Mouse (Mus musculus) kidney, embryonic 16.5 days (tissue): ENCODE measurements at regions not wholly inside any gene's neighbourhood (a gene's known extent, or its start where the extent isn't known, plus 50 kb on each side); places are given as distances from the start of the nearest gene placed in this dataset.

Experiments
- ATAC-seq: fragments of 200-750 bp; cut with Nextera tagmentation; 2 replicates; pipeline ENCODE4 v1.8.0; 2017; ENCODE audit warnings: moderate TSS enrichment; ENCODE audit not compliant: low FRiP score, low TSS enrichment
- H3K27ac ChIP-seq: fragments of 300-500 bp; sonication (generic); 2 replicates; pipeline ENCODE4 v1.5.1; 2014; ENCODE audit warnings: low read length
- H3K27me3 ChIP-seq: fragments of 300-500 bp; sonication (generic); 2 replicates; pipeline ENCODE4 v1.6.1; 2014; ENCODE audit warnings: low read length, control low read depth, mixed read lengths; ENCODE audit not compliant: insufficient read depth
- H3K36me3 ChIP-seq: fragments of 300-500 bp; sonication (generic); 2 replicates; pipeline ENCODE4 v1.6.1; 2014; ENCODE audit warnings: low read length, control low read depth, mixed read lengths; ENCODE audit not compliant: insufficient read depth
- H3K4me1 ChIP-seq: fragments of 300-500 bp; sonication (generic); 2 replicates; pipeline ENCODE4 v1.6.1; 2014; ENCODE audit warnings: low read length, control low read depth, mixed read lengths; ENCODE audit not compliant: insufficient read depth
- H3K4me2 ChIP-seq: fragments of 300-500 bp; sonication (generic); replicated peaks from 2 replicates; pipeline ENCODE4 v1.6.1; 2014; ENCODE audit warnings: low read depth, low read length
- H3K4me3 ChIP-seq: fragments of 300-500 bp; sonication (generic); 2 replicates; pipeline ENCODE4 v1.5.1; 2014; ENCODE audit warnings: mild to moderate bottlenecking, low read length
- H3K9ac ChIP-seq: fragments of 300-500 bp; sonication (generic); replicated peaks from 2 replicates; pipeline ENCODE4 v1.6.1; 2014; ENCODE audit warnings: low read length
- H3K9me3 ChIP-seq: fragments of 300-500 bp; sonication (generic); 2 replicates; pipeline ENCODE4 v1.6.1; 2016; ENCODE audit warnings: low read length, control low read depth
- WGBS: fragments of 180-500 bp; shearing (Covaris S2); extraction: QIAGEN DNeasy Blood & Tissue Kit; methylation state at CpG from one replicate; pipeline ENCODE4 v1.1.7; 2014; 5-methylcytosine and 5-hydroxymethylcytosine counted together

DNA sequence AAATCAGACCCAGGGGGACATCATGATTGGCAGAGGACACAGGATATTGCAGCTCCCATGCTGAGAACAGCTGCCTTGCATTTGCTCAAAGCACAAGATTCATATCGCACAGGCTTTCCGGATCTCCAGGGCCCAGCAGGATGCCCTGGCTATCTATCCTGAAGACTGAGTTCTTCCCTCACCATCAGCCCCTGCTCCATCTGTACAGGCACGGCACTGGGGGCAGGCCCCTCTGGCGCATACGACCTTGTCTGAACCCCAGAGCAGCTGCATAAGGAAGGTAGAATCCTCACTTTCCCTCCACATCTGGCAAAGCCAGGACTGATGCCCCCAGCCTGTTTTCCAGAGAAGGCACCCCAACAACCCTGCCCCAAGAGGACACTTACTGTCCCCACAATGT, 266.8 kb downstream of the Tns1 start:
- H3K4me2 ChIP-seq, result no peak overlapping the region
- no peaks in the 10 kb centered on the region for H3K9me3 ChIP-seq
- no peaks in the 10 kb centered on the region for H3K36me3 ChIP-seq
- H3K27ac ChIP-seq, result no peak overlapping the region
- peaks cover 4% of the 10 kb centered on the region for H3K4me1 ChIP-seq
- no peak overlapping the region for H3K9ac ChIP-seq
- no peak overlapping the region for H3K4me3 ChIP-seq
- no peak for ATAC-seq
- 79% methylated on average over 5 of the region's 5 CpGs for WGBS
- no peaks in the 10 kb centered on the region for H3K27me3 ChIP-seq

GRCm38 (mm10) chr1:73856811-73857210, 267.4 kb downstream of the Tns1 start:
- Histone ChIP-seq H3K36me3 (no peaks in the 10 kb centered on the region), H3K4me3 (no peak overlapping the region), H3K4me1 (no peaks in the 10 kb centered on the region), H3K9ac (no peak overlapping the region), H3K4me2 (no peak overlapping the region), H3K27me3 (no peaks in the 10 kb centered on the region), H3K9me3 (no peaks in the 10 kb centered on the region), H3K27ac (no peak overlapping the region)
- 92% methylated on average over 7 of the region's 7 CpGs for WGBS
- ATAC-seq, result no peak

- Histone ChIP-seq H3K4me1 (no peaks in the 10 kb centered on the region), H3K4me3 (no peak overlapping the region), H3K36me3 (no peaks in the 10 kb centered on the region), H3K4me2 (no peak overlapping the region), H3K27ac (no peak overlapping the region), H3K9me3 (no peaks in the 10 kb centered on the region), H3K9ac (no peak overlapping the region), H3K27me3 (no peaks in the 10 kb centered on the region)
- 92% methylated on average over 4 of the region's 4 CpGs for WGBS
- ATAC-seq, result no peak
Measured at GRCm38 (mm10) chr1:73855306-73855705, 268.9 kb downstream of the Tns1 start.

- no peaks in the 10 kb centered on the region for H3K9me3 ChIP-seq
- ATAC-seq, result no peak
- no peak overlapping the region for H3K4me3 ChIP-seq
- no peak overlapping the region for H3K4me2 ChIP-seq
- 66% methylated on average over 11 of the region's 11 CpGs for WGBS
- H3K36me3 ChIP-seq, result no peaks in the 10 kb centered on the region
- no peaks in the 10 kb centered on the region for H3K27me3 ChIP-seq
- H3K4me1 ChIP-seq, result peaks cover 5% of the 10 kb centered on the region; the same call in 1 of the 2 replicates
- no peak overlapping the region for H3K27ac ChIP-seq
- H3K9ac ChIP-seq, result no peak overlapping the region
Measured at GRCm38 (mm10) chr1:73853851-73854250, 270.4 kb downstream of the Tns1 start.

- 36% methylated on average over 11 of the region's 11 CpGs for WGBS
- Histone ChIP-seq H3K27ac (peak overlapping the region; percentile 40), H3K36me3 (no peaks in the 10 kb centered on the region), H3K4me1 (peaks cover 5% of the 10 kb centered on the region; the same call in 1 of the 2 replicates), H3K9ac (no peak overlapping the region), H3K27me3 (no peaks in the 10 kb centered on the region), H3K4me2 (no peak overlapping the region), H3K9me3 (no peaks in the 10 kb centered on the region), H3K4me3 (no peak overlapping the region)
- peak; percentile 95 for ATAC-seq
Measured at GRCm38 (mm10) chr1:73850173-73851014, 273.9 kb downstream of the Tns1 start.

DNA sequence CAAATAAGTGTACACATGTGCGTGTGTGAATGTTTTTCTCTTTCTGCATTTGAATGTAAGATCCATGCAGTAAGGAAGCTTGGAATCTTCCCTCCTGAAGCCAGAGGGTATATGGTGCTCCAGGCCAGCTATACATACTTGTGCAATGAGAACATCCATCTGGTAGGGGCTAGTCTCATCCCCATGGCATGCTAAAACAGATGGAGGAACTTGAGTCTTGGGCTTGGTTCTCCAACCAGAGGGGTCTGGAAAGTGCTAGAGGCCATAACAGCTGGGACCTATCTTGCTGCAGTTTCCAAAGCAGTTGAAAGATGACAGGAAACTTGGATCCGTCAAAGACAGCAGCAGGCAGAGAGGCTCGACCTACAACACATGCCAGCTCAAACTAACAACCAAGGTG, 275.9 kb downstream of the Tns1 start:
- 56% methylated on average over 3 of the region's 3 CpGs for WGBS
- ATAC-seq, result no peak
- Histone ChIP-seq H3K36me3 (no peaks in the 10 kb centered on the region), H3K4me1 (peaks cover 5% of the 10 kb centered on the region; the same call in 1 of the 2 replicates), H3K27ac (no peak overlapping the region), H3K4me3 (no peak overlapping the region), H3K4me2 (no peak overlapping the region), H3K9ac (no peak overlapping the region), H3K27me3 (no peaks in the 10 kb centered on the region), H3K9me3 (no peaks in the 10 kb centered on the region)

DNA sequence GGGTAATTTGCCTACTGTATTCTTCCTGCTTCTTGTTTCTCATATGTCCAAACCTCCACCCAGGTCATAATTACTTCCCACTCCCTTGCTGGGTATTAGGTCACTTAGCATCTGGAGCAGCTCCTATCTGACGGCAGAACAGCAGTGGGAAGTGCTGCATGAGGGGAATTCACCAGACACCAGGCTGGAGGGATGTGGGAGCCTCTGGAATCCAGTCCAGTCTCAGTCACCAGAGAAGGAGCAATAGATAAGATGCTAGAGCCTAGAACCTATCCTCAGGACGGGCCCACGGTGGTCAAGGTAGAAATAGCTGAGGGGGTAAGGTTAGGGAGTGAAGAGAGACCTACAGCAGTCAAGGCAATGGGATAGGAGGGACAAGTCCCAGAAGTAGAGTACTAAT, 277.1 kb downstream of the Tns1 start:
- WGBS, result 81% methylated on average over 3 of the region's 3 CpGs
- no peaks in the 10 kb centered on the region for H3K36me3 ChIP-seq
- H3K4me3 ChIP-seq, result no peak overlapping the region
- ATAC-seq, result no peak
- no peak overlapping the region for H3K9ac ChIP-seq
- H3K27me3 ChIP-seq, result no peaks in the 10 kb centered on the region
- H3K4me2 ChIP-seq, result no peak overlapping the region
- H3K9me3 ChIP-seq, result no peaks in the 10 kb centered on the region
- no peak overlapping the region for H3K27ac ChIP-seq
- H3K4me1 ChIP-seq, result peaks cover 5% of the 10 kb centered on the region; the same call in 1 of the 2 replicates

- Histone ChIP-seq H3K4me1 (peaks cover 4% of the 10 kb centered on the region; the same call in 1 of the 2 replicates), H3K27me3 (no peaks in the 10 kb centered on the region), H3K27ac (no peak overlapping the region), H3K4me3 (no peak overlapping the region), H3K36me3 (no peaks in the 10 kb centered on the region), H3K9me3 (no peaks in the 10 kb centered on the region), H3K4me2 (no peak overlapping the region), H3K9ac (no peak overlapping the region)
- WGBS, result 73% methylated on average over 5 of the region's 5 CpGs
- no peak for ATAC-seq
Measured at GRCm38 (mm10) chr1:73845115-73845514, 279.1 kb downstream of the Tns1 start.

DNA sequence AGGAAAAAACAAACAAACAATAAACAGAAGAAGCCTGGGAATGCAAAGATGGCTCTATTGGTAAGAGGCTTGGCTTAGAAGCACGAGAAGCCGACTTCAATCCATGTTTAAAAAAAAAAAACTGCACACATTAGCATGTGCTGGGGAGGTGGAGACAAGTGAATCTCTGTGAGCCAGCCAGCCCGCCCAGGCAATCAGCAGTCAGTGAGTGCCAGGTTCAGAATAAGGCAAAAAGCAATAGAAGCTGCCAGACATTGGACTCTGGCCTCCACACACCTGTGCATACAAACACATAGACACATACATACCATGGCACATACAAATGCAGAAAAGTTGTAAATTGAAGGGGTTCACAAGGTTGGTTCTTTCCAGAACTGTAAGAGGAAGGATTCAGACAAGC, 279.7 kb downstream of the Tns1 start:
- ATAC-seq, result no peak
- Histone ChIP-seq H3K9ac (no peak overlapping the region), H3K4me1 (no peaks in the 10 kb centered on the region), H3K4me2 (no peak overlapping the region), H3K36me3 (no peaks in the 10 kb centered on the region), H3K9me3 (no peaks in the 10 kb centered on the region), H3K4me3 (no peak overlapping the region), H3K27ac (no peak overlapping the region), H3K27me3 (no peaks in the 10 kb centered on the region)
- WGBS, result 69% methylated on average over 3 of the region's 3 CpGs

DNA sequence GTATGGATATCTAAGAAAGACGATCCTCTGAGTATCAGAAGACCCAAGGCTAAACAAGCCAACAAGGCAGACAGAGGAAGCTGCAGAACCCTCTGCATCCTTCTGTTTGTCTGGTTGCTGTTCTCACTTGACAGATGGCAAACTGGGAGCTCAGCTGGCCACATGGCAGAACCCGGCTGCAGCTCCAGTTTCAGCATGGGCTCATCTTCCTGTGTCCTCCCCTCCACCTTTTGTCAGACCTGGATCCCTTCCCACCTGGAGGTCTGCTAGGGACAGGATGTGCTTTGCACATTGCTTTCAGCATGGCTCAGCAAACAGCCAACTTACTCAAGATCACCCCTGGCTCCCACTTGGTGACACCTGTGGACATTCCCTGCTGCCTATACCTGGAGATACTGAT, 284.9 kb downstream of the Tns1 start:
- Histone ChIP-seq H3K4me3 (no peak overlapping the region), H3K27me3 (no peaks in the 10 kb centered on the region), H3K9me3 (no peaks in the 10 kb centered on the region), H3K4me1 (no peaks in the 10 kb centered on the region), H3K4me2 (no peak overlapping the region), H3K27ac (no peak overlapping the region), H3K9ac (no peak overlapping the region), H3K36me3 (no peaks in the 10 kb centered on the region)
- WGBS, result 67% methylated on average over 2 of the region's 2 CpGs
- ATAC-seq, result no peak
